Comparison of ENCODE assay signal across 8 mouse cellular contexts in the genomic region with DNA sequence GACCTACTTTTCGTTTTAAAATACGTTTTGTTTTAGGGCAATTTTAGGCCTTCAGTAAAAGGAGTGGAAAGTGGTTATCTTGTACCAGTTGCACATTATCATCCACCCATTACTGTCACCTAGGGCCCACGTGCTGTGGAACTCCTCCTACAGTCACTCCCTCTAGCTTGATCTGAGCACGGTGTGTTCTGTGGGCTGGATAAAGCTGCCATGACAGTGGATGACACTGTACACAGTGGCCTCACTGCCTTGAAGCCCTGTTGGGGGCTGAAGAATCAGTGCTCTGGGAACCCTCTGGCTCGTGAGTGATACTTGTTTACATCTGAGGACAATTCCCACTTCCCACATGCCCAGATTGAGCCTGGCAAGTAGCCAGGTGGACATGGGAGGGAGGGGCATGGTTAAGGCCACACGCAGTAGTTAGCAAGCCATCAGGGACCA. TPM values are rescaled to one million over a fixed set of nuclear protein-coding genes. Genes with fewer than 3 reads are reported as not detected.
DNase-seq lines count a peak whose midpoint lies in the region; ATAC-seq and TF ChIP-seq lines count a peak whose summit lies in the region.

No protein-coding gene starts in this region.

- H3K36me3 ChIP-seq in E14TG2a.4 (ENCODE audit: insufficient read depth, low read length) = peaks cover 66% of the 10 kb centered on the region
- H3K36me3 ChIP-seq in lung, embryonic 16.5 days (ENCODE audit: control insufficient read depth, insufficient read depth, low read length) = peaks cover 9% of the 10 kb centered on the region

- peak overlapping the region; percentile 95 for H3K4me3 ChIP-seq in E14TG2a.4 (replicated peaks; ENCODE audit: low read length)
- H3K4me3 ChIP-seq in lung, embryonic 16.5 days (ENCODE audit: low read length) = peak overlapping the region; percentile 74

- peak; percentile 44 for DNase-seq in A20 (ENCODE audit: low read depth, low spot score)
- peak; percentile 69 for DNase-seq in c-Kit-positive CD71-positive TER-119-positive erythroid progenitor cells, embryonic 14.5 days (ENCODE audit: low spot score)
- peak; percentile 13 for DNase-seq in forelimb bud, embryonic 11.5 days (ENCODE audit: low read depth, low spot score)
- peak; percentile 44 for DNase-seq in kidney, adult 18-20 months
- peak; percentile 54 for DNase-seq in ovary, postnatal 36 days (ENCODE audit: low spot score)

- H3K4me2 ChIP-seq in lung, embryonic 16.5 days (ENCODE audit: low read depth, low read length) = peak overlapping the region; percentile 82

- H3K27me3 ChIP-seq in E14TG2a.4 (ENCODE audit: insufficient read depth, low read length) = no peaks in the 10 kb centered on the region
- H3K27me3 ChIP-seq in lung, embryonic 16.5 days (ENCODE audit: control insufficient read depth, insufficient read depth, low read depth, low read length) = no peaks in the 10 kb centered on the region

- TF ChIP-seq CTCF in E14TG2a.4 (conservative IDR thresholded peaks at IDR 0.05; ENCODE audit: low read length) = no peak

- peaks cover 62% of the 10 kb centered on the region for H3K4me1 ChIP-seq in E14TG2a.4 (replicated peaks; ENCODE audit: low read depth, low read length)
- H3K4me1 ChIP-seq in lung, embryonic 16.5 days (replicated peaks; ENCODE audit: control insufficient read depth, insufficient read depth, low read length) = peaks cover 39% of the 10 kb centered on the region

- H3K9ac ChIP-seq in lung, embryonic 16.5 days (ENCODE audit: low read length) = peak overlapping the region; percentile 87

- ATAC-seq in lung, embryonic 16.5 days (ENCODE audit: low read depth) = peak; percentile 21
- no peak for ATAC-seq in frontal cortex, adult (ENCODE audit: low TSS enrichment)

- H3K9me3 ChIP-seq in E14TG2a.4 (ENCODE audit: low read length) = no peaks in the 10 kb centered on the region
- no peaks in the 10 kb centered on the region for H3K9me3 ChIP-seq in lung, embryonic 16.5 days (ENCODE audit: control insufficient read depth, low read length)

- H3K27ac ChIP-seq in lung, embryonic 16.5 days (ENCODE audit: low read length) = peak overlapping the region; percentile 94

- 1% methylated on average over 6 of the region's 6 CpGs for WGBS in lung, embryonic 16.5 days

RNA-seq across cellular contexts. Expression of gene Get4, which starts 1.2 kb away (rescaled TPM):
- 174 and 177 TPM in 2 replicates for polyA plus RNA-seq in lung, embryonic 16.5 days (2015; fragmentation: Nextera tagmentation; extraction: Ambion mirVana)

RNA-seq across cellular contexts. Expression of gene Sun1, which starts 52.9 kb away (rescaled TPM):
- 56.0 and 56.5 TPM in 2 replicates for polyA plus RNA-seq in lung, embryonic 16.5 days (2015; fragmentation: Nextera tagmentation; extraction: Ambion mirVana)

Comparison
In these comparisons a context has a peak if more than half of its experiments do, and no peak if none do; other contexts are left out.
1. DNase-seq: peak in every context shown above with its lines; median percentile 69 in c-Kit-positive CD71-positive TER-119-positive erythroid progenitor cells, embryonic 14.5 days; 54 in ovary, postnatal 36 days; 44 in A20; 44 in kidney, adult 18-20 months; 13 in forelimb bud, embryonic 11.5 days.